Mouse (Mus musculus): Measurements from ENCODE around the gene Syna. TPM values are rescaled to one million over a fixed set of nuclear protein-coding genes. Genes with fewer than 3 reads are reported as not detected.

The Syna gene
- polyA plus RNA-seq, 1 experiment = 0.15 TPM

GRCm38 (mm10) chr5:134579135-134579534, 19.2 kb upstream of the Syna start:
- TF ChIP-seq CTCF (IDR thresholded peaks at IDR 0.05; ENCODE audit: borderline replicate concordance, control insufficient read depth, extremely low read depth, insufficient read depth, low read length, poor library complexity) (no peak), POLR2A (IDR thresholded peaks at IDR 0.05; ENCODE audit: control insufficient read depth, extremely low read depth, insufficient read depth, low read length, poor library complexity) (no peak)
- H3K27ac ChIP-seq (ENCODE audit: control insufficient read depth, insufficient read depth, low read length) = no peak overlapping the region
- peaks cover 3% of the 10 kb centered on the region for H3K4me1 ChIP-seq (replicated peaks; ENCODE audit: control insufficient read depth, insufficient read depth, low read length)

GRCm38 (mm10) chr5:134577534-134577933, 17.6 kb upstream of the Syna start:
- Histone ChIP-seq H3K27ac (ENCODE audit: control insufficient read depth, insufficient read depth, low read length) (no peak overlapping the region), H3K4me1 (replicated peaks; ENCODE audit: control insufficient read depth, insufficient read depth, low read length) (peaks cover under 1% of the 10 kb centered on the region; the same call in 1 of the 2 replicates), H3K36me3 (ENCODE audit: control insufficient read depth, insufficient read depth, low read length) (no peaks in the 10 kb centered on the region), H3K4me3 (ENCODE audit: control insufficient read depth, insufficient read depth, low read length) (no peak overlapping the region), H3K27me3 (ENCODE audit: control insufficient read depth, insufficient read depth, low read length) (no peaks in the 10 kb centered on the region)
- TF ChIP-seq POLR2A (IDR thresholded peaks at IDR 0.05; ENCODE audit: control insufficient read depth, extremely low read depth, insufficient read depth, low read length, poor library complexity) (no peak), CTCF (IDR thresholded peaks at IDR 0.05; ENCODE audit: borderline replicate concordance, control insufficient read depth, extremely low read depth, insufficient read depth, low read length, poor library complexity) (no peak)
- no peak for DNase-seq
- 94% methylated on average over 7 of the region's 7 CpGs for WGBS

More at GRCm38 (mm10) chr5:134579135-134579534, 19.2 kb upstream of the Syna start:
- H3K4me3 ChIP-seq (ENCODE audit: control insufficient read depth, insufficient read depth, low read length) = no peak overlapping the region
- no peaks in the 10 kb centered on the region for H3K36me3 ChIP-seq (ENCODE audit: control insufficient read depth, insufficient read depth, low read length)
- H3K27me3 ChIP-seq (ENCODE audit: control insufficient read depth, insufficient read depth, low read length) = no peaks in the 10 kb centered on the region
- no peak for DNase-seq
- WGBS = 84% methylated on average over 3 of the region's 3 CpGs

- no peak overlapping the region for H3K4me3 ChIP-seq (ENCODE audit: control insufficient read depth, insufficient read depth, low read length)
- peaks cover 7% of the 10 kb centered on the region for H3K4me1 ChIP-seq (replicated peaks; ENCODE audit: control insufficient read depth, insufficient read depth, low read length)
- DNase-seq = no peak
- H3K36me3 ChIP-seq (ENCODE audit: control insufficient read depth, insufficient read depth, low read length) = no peaks in the 10 kb centered on the region
- no peak overlapping the region for H3K27ac ChIP-seq (ENCODE audit: control insufficient read depth, insufficient read depth, low read length)
- WGBS = 92% methylated on average over 14 of the region's 14 CpGs
- no peaks in the 10 kb centered on the region for H3K27me3 ChIP-seq (ENCODE audit: control insufficient read depth, insufficient read depth, low read length)
- no peak for TF ChIP-seq CTCF (IDR thresholded peaks at IDR 0.05; ENCODE audit: borderline replicate concordance, control insufficient read depth, extremely low read depth, insufficient read depth, low read length, poor library complexity)
- no peak for TF ChIP-seq POLR2A (IDR thresholded peaks at IDR 0.05; ENCODE audit: control insufficient read depth, extremely low read depth, insufficient read depth, low read length, poor library complexity)
These were observed 16.7 kb upstream of the Syna start for GRCm38 (mm10) chr5:134576517-134577220.

- no peak overlapping the region for H3K4me3 ChIP-seq (ENCODE audit: control insufficient read depth, insufficient read depth, low read length)
- no peak overlapping the region for H3K27ac ChIP-seq (ENCODE audit: control insufficient read depth, insufficient read depth, low read length)
- WGBS = 97% methylated on average over 5 of the region's 5 CpGs
These were observed 15.9 kb upstream of the Syna start for GRCm38 (mm10) chr5:134575833-134576232.

GRCm38 (mm10) chr5:134572508-134573214, 12.7 kb upstream of the Syna start:
- Histone ChIP-seq H3K27ac (ENCODE audit: control insufficient read depth, insufficient read depth, low read length) (no peak overlapping the region), H3K4me1 (replicated peaks; ENCODE audit: control insufficient read depth, insufficient read depth, low read length) (peaks cover 13% of the 10 kb centered on the region), H3K27me3 (ENCODE audit: control insufficient read depth, insufficient read depth, low read length) (no peaks in the 10 kb centered on the region), H3K36me3 (ENCODE audit: control insufficient read depth, insufficient read depth, low read length) (no peaks in the 10 kb centered on the region), H3K4me3 (ENCODE audit: control insufficient read depth, insufficient read depth, low read length) (no peak overlapping the region)
- WGBS = 40% methylated on average over 10 of the region's 10 CpGs
- no peak for DNase-seq
- TF ChIP-seq POLR2A (IDR thresholded peaks at IDR 0.05; ENCODE audit: control insufficient read depth, extremely low read depth, insufficient read depth, low read length, poor library complexity) = no peak
- no peak for TF ChIP-seq CTCF (IDR thresholded peaks at IDR 0.05; ENCODE audit: borderline replicate concordance, control insufficient read depth, extremely low read depth, insufficient read depth, low read length, poor library complexity)

More at GRCm38 (mm10) chr5:134575833-134576232, 15.9 kb upstream of the Syna start:
- H3K36me3 ChIP-seq (ENCODE audit: control insufficient read depth, insufficient read depth, low read length) = no peaks in the 10 kb centered on the region
- H3K4me1 ChIP-seq (replicated peaks; ENCODE audit: control insufficient read depth, insufficient read depth, low read length) = peaks cover 7% of the 10 kb centered on the region
- H3K27me3 ChIP-seq (ENCODE audit: control insufficient read depth, insufficient read depth, low read length) = no peaks in the 10 kb centered on the region
- TF ChIP-seq CTCF (IDR thresholded peaks at IDR 0.05; ENCODE audit: borderline replicate concordance, control insufficient read depth, extremely low read depth, insufficient read depth, low read length, poor library complexity) = no peak
- TF ChIP-seq POLR2A (IDR thresholded peaks at IDR 0.05; ENCODE audit: control insufficient read depth, extremely low read depth, insufficient read depth, low read length, poor library complexity) = no peak
- no peak for DNase-seq

GRCm38 (mm10) chr5:134571730-134572507, 11.9 kb upstream of the Syna start:
- peaks cover 13% of the 10 kb centered on the region for H3K4me1 ChIP-seq (replicated peaks; ENCODE audit: control insufficient read depth, insufficient read depth, low read length)
- peak overlapping the region; percentile 37 for H3K4me3 ChIP-seq (ENCODE audit: control insufficient read depth, insufficient read depth, low read length)
- H3K36me3 ChIP-seq (ENCODE audit: control insufficient read depth, insufficient read depth, low read length) = no peaks in the 10 kb centered on the region
- TF ChIP-seq CTCF (IDR thresholded peaks at IDR 0.05; ENCODE audit: borderline replicate concordance, control insufficient read depth, extremely low read depth, insufficient read depth, low read length, poor library complexity) (no peak), POLR2A (IDR thresholded peaks at IDR 0.05; ENCODE audit: control insufficient read depth, extremely low read depth, insufficient read depth, low read length, poor library complexity) (no peak)
- H3K27ac ChIP-seq (ENCODE audit: control insufficient read depth, insufficient read depth, low read length) = no peak overlapping the region
- WGBS = 4% methylated on average over 23 of the region's 23 CpGs
- peak; percentile 53 for DNase-seq
- H3K27me3 ChIP-seq (ENCODE audit: control insufficient read depth, insufficient read depth, low read length) = no peaks in the 10 kb centered on the region
